Mouse (Mus musculus) naive thymus-derived CD4-positive, alpha-beta T cell, adult 5 months (primary cell): Measurements from ENCODE around the gene Swap70. TPM values are rescaled to one million over a fixed set of nuclear protein-coding genes. Genes with fewer than 3 reads are reported as not detected.

Source experiments
- polyA plus RNA-seq: library from polyadenylated mRNA; unstranded; fragments of 100-300 nt; shearing (Covaris generic); gene quantifications from one replicate; pipeline ENCODE4 v1.2.1, GENCODE M21; 2017

Gene Swap70
- 11.1 TPM for polyA plus RNA-seq

DNA sequence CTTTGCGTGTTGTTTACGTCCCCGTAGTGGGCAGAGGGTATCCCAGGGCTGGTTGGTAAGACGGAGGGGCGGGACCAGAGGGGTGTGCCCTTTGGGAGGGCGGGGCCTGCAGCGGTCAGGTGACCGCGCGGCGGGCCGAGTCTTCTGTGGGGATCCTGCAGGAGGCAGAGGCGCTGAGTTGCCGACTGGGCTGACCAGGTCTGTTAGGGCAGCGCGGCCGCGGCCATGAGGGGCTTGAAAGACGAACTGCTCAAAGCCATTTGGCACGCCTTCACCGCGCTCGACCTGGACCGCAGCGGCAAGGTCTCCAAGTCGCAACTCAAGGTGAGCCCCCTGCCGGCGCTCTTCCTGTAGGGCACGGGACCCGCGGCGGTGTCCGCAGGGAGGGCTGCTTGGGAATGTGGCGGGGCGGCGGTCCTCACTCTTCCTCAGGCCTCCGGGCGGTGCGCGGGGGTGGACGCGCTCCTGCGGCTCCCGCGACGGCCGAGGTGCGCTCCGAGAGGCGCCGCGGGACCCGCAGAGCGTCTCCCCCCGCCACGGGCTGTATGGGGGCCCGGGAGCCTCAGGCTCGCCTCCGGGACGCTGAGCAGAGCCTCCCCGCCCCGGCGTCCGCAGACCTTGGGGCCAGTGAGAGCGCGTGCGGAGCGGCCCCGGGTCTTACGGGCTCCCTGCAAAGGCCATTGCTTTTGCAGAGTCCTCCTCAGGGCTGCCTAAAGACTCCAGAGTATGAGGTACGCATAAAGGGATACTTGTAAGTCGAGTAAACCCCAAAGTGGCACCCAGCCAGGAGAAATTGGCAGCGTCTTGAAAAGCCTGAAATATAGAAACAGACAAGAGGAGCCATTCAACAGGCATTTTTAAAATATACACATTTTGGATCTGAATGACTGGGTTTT is at the start of gene Swap70:
Swap70 (plus strand) TSS at position 126 of the 896 bp plus-strand sequence.

Other genes starting within 250 kb of the Swap70 start
- 48.2 TPM for gene Tmem41b, start 234.8 kb upstream of the Swap70 start, polyA plus RNA-seq
- gene Ipo7, start 203.4 kb upstream of the Swap70 start, polyA plus RNA-seq = 35.2 TPM
- gene Zfp143, start 160.5 kb upstream of the Swap70 start, polyA plus RNA-seq = 28.6 TPM
- gene Wee1, start 99.7 kb upstream of the Swap70 start, polyA plus RNA-seq = 0.36 TPM